Mouse (Mus musculus): Measurements from ENCODE around the gene Pdlim4. TPM values are rescaled to one million over a fixed set of nuclear protein-coding genes. Genes with fewer than 3 reads are reported as not detected.

The Pdlim4 gene
- total RNA-seq, 2 experiments from 2014 or later, result 4.5 TPM; not detected in 1

DNA sequence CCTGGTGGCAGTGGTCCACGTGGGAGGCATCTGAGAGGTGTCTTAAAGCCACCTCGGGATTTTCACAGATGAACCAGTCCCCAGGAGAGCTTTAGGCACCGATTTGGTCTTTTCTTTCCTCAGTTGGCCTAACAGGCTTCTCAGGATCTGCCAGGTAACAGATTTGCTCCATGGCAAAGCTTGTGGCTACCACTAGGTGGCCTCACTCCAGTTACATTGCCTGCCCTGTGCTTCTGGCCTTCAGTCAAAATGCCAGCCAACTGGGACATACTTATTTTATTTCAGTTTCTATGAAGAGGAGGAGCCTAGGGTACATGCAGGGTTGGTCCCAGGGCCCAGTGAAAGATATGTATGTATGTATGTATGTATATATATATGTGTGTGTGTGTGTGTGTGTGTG is 24.2 kb upstream of the Pdlim4 start:
- ATAC-seq (replicated peaks; ENCODE audit: poor library complexity, severe bottlenecking), result 0 out of 2 replicates have a peak, but pooled peaks have one; percentile 8

DNA sequence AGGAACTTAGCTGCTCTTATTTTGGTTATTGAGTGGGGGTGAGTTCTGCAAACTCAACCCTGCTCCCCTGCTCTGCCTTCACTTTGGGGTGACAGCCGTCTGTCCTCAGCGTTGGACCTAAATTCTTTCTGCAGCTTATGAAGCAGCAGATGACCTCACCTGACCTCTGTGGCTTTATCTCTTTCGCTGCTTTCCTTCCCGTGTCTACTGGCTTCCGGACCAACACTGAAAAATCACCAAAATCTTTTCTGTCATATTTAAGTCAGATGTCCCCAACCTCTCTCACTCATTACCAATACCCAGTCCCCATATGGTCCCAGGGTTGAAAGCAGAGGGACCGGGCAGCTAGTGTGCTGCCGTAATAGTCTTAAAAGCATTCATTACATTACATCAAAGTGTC is 23.4 kb upstream of the Pdlim4 start:
- ATAC-seq (replicated peaks; ENCODE audit: poor library complexity, severe bottlenecking), result peak; percentile 10; the same call in 1 of the 2 replicates

DNA sequence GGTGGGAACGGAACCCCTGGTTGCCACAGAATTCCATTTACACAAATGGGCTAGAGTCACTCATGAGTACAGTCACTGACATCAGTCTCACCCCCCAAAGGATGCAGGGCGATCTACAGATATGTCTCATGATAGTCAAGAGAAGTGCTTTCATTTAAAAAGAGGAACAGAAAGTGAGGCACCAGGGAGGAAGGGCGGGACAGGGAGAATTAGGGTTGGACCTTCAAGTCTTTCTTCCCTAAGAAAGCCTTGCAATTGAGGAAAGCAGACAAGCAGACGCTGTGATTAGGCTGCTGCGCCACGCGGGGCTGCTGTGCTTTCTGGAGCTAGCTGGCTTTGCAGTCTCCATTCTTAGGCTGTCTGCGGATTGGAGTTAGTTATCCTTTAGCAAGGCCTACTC is 22.9 kb upstream of the Pdlim4 start:
- ATAC-seq (replicated peaks; ENCODE audit: poor library complexity, severe bottlenecking), result peak; percentile 75

DNA sequence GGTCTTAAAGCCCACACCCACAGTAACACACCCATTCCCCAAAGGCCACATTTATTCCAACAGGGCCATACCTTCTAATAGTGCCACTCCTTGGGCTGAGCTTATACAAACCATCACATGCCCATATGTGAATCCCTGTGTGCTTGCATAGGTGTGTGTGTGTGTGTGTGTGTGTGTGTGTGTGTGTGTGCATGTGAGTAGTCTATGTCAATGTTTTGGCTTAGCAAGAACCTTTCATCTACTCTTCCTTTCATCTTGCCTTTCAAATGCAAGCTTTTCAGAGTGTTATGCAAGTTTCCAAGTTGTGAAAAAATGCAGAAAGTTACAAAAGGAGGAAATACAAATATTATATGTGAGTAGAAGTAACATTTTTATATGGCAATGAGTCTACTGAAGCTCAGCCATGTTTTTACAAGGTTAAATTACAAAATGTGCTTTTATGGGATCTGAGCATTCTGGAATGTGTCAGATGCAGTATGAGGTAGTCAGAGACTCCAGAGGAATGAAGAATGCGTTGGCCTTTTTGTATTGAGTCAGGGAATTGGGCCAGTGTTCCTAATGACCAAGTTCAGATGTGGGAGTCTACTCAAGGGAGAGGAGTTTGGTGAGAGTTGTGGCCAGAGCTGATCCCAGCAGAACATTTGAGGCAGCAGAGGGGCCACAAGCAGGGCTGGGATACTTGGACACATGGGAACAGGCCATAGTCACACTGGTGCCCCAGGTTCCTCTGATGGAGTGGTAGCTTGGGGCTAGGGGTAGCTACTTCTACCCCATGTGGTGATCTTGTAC is 21.5 kb upstream of the Pdlim4 start:
- ATAC-seq (replicated peaks; ENCODE audit: poor library complexity, severe bottlenecking), result no peak

DNA sequence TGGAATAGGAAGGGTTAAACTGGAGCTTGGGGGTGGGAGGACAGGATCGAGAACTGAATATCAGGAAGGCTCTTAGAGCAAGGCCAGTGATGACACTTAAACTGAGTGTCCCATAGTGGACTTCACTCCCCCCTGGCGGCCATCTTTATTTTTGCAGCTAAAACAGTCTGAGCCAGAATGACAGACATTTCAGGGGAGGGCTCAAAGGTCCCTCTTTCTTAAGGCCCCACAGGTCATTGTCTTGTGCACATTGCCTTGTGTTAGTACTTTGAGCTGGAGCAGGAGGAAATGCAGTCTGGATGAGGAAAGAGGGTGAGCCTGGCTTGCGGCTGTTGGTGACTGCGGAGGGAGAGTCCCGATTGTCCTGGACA is 20.1 kb upstream of the Pdlim4 start:
- ATAC-seq (replicated peaks; ENCODE audit: poor library complexity, severe bottlenecking), result peak; percentile 49

DNA sequence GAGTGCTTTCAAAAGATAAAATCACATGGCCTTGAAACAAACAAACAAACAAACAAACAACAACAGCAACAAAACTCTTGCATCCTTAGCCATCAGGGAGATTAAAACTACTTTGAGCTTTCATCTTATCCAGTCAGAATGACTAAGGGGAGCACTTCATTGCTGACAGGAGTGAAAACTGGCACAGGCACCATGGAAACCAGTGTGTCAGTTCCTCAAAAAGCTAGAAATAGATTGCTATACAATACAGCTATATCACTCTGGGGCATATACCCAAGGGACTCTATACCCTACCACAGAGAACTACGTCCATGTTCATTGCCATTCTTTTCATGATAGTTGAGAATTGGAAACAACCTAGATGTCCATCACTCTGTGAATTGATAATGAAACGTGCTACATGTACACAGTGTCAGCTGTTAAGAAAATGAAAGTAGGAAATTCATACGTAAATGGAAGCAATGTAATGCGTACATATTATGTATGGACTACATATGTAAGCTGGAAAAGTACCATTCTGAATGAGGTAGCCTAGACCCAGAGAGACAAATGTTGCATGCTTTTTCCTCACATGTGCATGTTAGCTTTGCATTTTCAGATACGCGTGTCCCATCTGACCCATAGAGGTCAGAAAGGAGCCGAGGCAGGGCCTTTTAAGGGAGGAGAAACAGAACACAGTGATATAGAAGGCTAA is 19.6 kb upstream of the Pdlim4 start:
- ATAC-seq (replicated peaks; ENCODE audit: poor library complexity, severe bottlenecking), result peak; percentile 66

DNA sequence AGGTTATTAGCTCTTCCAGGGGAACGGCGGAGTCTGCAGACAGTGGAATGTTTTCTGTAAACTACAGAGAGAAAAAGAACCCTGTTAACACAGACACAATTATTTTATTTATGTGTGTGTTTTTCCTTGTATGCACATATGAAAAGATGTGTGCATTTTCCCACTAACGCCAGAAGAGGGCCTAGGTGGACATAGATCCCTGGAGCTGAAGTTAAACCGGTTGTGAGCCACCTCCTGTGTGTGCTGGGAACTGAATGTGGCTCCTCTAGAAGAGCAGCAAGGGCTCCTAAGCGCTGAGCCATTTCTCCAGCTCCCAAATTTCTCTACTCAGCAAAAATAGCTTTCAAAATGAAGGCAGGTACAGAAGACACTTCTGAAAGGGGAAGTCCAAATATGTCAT is 17.0 kb upstream of the Pdlim4 start:
- ATAC-seq (replicated peaks; ENCODE audit: poor library complexity, severe bottlenecking), result peak; percentile 29; the same call in 1 of the 2 replicates

DNA sequence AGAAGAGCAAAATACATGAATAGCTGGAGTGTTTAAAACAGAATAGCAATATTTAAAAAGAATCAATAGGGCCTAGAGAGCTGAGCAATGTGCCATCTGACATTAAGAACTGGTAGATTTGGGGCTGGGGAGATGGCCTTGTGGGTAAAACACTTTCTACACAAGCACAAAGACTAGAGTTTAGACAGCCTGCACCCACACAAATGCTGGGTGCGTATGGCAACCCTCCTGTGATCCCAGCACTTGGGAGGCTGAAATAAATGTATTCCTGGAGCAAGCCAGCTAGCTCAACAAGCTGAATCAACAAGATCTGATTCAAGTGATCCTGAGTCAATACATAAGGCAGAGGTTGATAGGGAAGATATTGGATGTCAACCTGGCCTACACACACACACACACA is 16.2 kb upstream of the Pdlim4 start:
- no peak for ATAC-seq (replicated peaks; ENCODE audit: poor library complexity, severe bottlenecking)

DNA sequence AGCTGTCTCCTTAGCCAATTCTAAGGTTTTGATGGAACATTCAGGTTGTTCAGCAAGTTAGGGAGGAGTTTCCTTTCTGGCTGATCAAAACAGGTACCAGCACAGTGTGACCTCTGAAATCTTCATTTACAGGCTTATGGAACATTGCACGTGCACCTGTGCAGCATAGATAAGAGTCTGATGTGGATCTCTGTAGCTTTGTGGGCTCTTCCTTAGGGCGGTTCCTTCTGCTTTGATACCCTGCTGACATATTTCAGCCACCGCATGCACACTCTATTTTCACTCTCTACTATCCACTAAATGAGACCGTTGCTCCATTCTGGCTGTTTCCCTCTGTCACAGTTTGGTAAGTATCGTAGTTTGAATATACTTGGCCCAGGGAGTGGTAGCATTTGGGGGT is 13.9 kb upstream of the Pdlim4 start:
- ATAC-seq (replicated peaks; ENCODE audit: poor library complexity, severe bottlenecking), result no peak

DNA sequence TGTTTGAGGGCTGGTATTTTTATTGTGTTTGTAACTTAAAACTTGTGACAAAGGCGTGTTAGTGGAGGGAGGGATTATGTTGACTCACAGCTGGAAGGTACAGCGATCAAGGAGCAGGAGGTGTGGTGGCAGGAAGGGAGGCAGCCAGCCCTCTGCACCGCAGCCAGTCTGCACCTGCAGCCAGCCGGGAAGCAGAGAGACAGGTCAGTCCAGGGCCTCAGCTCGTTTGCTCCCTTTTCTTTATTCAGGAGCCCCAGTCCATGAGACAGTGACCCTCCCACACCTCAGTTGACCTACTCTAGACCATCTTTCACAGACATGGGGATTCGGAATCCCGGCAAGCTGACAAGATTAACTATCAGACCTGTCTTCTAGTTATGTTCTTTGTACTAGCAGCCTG is 11.6 kb upstream of the Pdlim4 start:
- no peak for ATAC-seq (replicated peaks; ENCODE audit: poor library complexity, severe bottlenecking)

DNA sequence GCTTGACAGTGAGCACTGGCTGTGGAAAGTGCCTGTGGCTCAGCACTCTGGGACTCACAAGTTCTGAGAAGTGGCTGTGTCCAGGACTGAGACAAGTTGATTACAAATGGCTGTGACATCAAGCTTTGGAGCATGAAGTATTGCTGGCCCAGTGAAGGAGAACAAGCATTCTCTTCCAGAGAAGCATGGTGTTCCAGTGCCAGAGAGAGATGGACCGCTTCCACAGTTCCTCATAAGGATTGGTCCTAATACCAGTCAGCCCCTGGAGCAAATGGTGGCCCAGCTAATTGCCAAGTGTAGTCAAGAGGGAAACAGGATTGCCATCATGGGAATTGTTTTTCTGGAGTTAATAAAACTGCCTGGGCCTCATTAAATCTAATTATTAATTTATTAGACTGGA is 7.3 kb upstream of the Pdlim4 start:
- ATAC-seq (replicated peaks; ENCODE audit: poor library complexity, severe bottlenecking), result no peak

DNA sequence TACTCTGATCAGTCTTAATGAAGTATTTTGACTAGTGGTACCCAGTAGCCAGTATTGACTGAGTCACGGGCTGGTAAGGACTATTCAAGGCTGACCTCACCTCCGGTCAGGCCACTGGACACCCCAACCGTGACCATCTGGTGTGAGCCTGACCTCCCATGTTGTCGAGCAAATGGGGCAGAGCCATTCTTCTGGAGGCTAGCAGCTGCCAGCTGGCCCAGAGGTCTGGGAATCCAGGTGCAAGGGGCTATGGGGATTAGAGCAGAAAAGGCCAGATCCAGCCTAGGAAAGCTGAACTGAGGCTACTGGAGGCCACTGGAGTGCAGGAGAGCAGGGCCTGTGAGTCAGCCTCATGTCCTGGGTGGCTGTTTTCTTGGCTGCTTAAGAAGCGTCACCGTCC is 6.5 kb upstream of the Pdlim4 start:
- ATAC-seq (replicated peaks; ENCODE audit: poor library complexity, severe bottlenecking), result no peak

DNA sequence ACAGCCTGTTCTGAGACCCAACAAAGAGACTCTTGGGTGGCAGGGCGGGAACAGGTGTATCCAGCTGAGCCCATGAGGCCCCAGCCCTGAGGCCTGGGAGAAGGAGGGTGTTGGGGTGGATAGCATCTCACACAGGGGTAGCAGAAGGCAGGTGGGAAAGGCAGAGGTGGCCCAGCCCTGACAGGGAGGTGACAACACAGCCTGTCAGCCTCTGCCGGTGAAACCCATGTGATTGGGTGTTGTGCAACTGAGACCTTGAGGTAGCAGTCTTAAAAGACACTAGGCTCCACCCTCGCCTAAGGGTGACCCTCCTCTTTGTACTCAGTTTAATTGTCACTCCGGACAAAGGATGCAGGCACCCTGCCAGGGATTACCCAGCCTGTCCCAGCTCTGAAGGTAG is 4.5 kb upstream of the Pdlim4 start:
- ATAC-seq (replicated peaks; ENCODE audit: poor library complexity, severe bottlenecking), result no peak

DNA sequence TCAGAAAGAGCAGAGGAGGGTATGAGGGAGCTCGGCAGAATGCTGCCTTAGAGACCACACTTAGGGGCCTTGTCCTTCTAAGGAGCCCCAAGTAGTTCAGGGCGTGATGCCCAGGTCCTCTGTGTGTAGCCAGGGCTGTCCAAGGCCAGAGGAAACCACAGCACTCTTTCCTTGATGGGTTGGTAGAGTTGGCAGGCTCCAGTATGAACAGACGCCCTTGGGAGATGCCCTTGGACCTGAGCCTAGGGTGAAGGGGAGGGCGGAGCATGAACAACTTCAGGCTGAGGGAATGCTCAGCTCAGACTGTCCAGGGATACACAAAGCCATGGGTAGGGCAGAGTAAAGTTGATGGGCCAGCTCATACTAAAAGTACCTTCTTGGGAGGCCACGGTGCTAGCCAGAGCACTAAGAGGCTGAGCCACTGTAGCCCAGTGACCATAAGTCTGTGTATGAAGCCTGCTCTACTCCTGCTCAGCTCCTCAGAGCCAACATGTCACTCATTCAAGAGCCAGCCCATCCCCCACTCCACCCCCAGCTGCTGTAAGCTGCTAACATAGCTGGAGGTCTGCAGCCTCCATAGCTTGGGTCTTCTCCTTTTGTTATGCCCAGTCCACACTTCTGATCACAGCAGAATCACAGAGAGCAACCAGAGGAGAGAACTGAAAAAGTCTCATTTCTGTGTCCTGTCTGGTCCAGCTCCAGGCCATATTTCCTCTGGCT is 3.1 kb upstream of the Pdlim4 start:
- no peak for ATAC-seq (replicated peaks; ENCODE audit: poor library complexity, severe bottlenecking)

DNA sequence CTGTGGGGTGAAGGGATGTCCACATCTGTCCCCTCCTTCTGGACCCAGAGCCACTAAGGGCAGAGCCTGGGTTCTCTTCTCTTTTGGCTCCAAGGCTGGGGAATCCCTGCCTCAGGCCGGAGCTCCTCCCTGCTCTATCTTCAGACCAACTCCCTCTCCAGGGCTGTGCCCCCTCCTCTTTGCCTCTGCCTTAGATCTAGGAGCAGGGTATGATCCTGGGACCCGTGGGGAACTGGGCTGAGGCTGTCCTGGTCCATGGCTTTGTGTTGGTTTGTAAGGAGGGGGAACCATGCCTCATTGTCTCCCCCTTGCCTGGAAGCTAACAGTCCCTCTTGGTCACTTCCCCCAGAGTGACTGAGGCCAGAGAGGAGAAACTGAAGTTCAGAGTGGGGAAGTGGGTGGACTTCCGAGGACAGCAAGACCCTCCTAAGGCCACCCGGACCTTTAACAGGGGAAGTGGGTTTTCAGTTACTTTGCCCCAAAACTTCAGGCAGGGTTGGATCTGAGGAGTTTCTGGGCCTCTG is 756 bp downstream of the Pdlim4 start:
- peak; percentile 62 for ATAC-seq (replicated peaks; ENCODE audit: poor library complexity, severe bottlenecking)

DNA sequence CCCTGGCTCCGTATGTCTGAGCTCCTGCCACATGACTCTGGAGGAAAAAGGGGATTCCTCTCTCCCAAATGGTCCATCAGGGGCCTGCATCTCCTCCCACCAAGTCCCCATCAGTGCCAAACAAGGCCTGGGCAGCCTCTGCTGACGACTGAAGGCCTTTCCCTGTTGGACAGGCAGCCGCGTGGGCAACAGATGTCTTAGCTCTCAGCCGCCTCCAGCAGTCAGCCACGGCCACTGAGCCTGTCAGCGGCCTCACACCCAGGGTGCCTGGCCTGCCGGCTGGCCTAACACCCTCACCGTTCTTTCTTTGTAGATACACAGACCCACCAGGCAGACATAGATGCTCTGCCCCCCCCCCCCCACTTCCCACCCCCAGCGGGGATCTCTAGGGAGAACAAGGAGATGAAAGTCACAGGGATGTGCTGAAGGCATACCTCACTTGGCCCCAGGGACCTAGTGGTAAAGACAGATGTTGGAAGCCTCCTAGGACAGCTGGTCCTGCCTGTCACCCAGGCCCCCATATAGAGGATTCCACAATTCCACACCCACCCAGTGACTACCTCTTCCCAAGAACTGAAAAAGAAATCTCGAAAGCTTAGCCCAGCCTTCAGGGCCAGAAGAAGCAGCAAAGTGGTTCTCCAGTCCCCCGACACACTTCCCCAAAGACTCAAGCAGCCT is 1.4 kb downstream of the Pdlim4 start:
- ATAC-seq (replicated peaks; ENCODE audit: poor library complexity, severe bottlenecking), result no peak

DNA sequence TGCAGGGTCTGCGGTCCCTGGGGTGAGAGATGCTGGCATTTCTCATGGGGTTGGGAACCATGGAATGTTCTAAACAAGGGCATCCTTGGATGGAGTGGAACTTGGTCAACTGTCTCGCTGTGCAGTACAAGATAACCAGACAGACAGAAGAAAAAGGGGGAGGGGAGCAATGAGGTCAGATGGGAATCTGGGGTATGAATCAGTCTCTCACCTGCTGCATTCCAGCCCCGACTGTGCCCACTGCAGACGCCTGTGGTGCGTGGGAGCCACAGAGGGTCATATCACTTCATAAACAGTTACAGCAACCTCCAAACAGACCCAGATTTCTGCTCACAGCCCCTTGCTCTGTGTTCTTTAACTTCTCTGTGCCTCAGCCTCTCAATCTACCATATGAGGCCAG is 2.4 kb downstream of the Pdlim4 start:
- no peak for ATAC-seq (replicated peaks; ENCODE audit: poor library complexity, severe bottlenecking)

DNA sequence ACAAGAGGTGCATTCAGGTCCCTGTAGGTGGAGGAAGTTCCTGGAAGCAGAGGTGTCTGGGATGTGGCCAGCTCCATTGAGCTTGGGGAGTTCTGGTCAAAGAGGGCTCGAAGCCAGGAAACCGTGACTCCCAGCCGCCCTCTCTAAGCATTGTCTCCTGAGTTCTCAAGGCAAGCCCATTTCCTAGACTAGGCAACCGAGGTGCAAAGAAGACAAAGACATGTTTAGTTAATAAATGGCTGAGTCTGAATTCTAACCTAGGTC is 3.0 kb downstream of the Pdlim4 start:
- ATAC-seq (replicated peaks; ENCODE audit: poor library complexity, severe bottlenecking), result no peak

DNA sequence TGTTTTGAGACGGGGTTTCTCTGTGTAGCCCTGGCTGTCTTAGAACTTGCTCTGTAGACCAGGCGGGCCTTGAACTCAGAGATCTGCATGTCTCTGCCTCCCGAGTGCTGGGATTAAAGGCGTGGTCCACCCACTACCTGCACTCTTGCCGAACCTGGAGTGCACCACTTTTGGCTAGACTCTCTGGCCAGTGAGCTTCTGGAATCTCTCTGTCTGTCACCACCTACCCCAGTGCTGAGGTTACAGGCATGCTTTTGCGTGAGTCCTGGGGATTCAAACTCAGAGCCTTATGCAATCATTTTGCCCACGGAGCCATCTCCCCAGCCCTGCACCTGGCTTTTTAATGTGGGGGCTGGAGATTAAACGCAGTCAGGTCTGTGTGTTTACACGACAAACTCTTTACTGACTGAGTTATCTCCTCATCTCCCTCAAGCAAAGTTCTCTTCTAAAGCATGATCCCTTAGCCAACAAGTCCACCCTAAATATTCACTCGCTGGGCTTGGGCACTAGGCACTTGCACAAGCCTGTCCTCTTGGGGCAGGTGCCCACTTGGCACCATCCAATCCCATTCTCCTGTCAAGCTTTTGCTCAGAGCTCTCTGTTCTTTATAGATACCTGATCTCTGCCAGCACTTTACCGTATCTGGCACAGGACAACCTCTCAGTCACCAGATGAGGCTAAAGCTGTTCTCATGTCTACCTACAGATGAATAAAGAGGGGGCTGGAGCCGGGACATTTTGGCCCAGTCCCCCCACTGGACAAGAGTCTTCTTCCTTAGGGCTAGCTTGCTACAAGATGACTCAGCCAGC is 3.5 kb downstream of the Pdlim4 start:
- ATAC-seq (replicated peaks; ENCODE audit: poor library complexity, severe bottlenecking), result no peak

DNA sequence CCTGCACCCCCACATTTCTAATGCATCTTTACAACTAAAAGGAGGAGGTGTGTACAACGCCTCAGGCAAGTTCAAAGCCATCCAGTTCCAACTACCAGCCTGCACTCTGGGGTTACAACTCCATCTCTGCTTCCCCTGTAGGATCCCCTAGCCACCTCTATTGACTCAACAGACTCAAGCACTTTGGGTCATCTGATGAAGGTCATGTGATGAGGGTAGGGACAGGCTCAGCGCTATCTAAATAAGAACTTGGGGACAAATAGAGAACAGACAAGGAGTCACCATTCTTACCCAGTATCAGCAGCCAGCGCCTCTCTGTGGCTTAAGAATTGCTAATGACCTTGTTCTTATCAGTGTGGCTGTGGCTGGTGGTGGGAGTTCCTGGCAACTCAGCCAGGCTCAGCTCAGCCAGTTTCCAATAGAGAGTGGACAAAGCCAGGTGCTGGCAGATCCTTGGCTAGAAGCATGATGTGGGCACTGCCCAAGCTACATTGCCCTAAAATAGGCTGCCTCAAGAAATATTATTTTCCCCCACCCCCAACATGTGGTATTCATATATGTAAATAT is 4.3 kb downstream of the Pdlim4 start:
- no peak for ATAC-seq (replicated peaks; ENCODE audit: poor library complexity, severe bottlenecking)

Measured in granulocyte monocyte progenitor cell, adult 5-6 weeks (primary cell).